Mouse (Mus musculus) adrenal gland, adult (tissue): ENCODE data around the gene Cdhr2.
A peak's percentile ranks its signal among the peaks of the same experiment; 100 is the strongest.

Experiments
- DNase-seq, 2 experiments: peaks; one replicate each; pipeline ENCODE4 v3.0.0; 2022 to 2023; ENCODE audit warnings: low spot score in 1 of 2; ENCODE audit not compliant: inconsistent age in 2 of 2

Cdhr2 gene

DNA sequence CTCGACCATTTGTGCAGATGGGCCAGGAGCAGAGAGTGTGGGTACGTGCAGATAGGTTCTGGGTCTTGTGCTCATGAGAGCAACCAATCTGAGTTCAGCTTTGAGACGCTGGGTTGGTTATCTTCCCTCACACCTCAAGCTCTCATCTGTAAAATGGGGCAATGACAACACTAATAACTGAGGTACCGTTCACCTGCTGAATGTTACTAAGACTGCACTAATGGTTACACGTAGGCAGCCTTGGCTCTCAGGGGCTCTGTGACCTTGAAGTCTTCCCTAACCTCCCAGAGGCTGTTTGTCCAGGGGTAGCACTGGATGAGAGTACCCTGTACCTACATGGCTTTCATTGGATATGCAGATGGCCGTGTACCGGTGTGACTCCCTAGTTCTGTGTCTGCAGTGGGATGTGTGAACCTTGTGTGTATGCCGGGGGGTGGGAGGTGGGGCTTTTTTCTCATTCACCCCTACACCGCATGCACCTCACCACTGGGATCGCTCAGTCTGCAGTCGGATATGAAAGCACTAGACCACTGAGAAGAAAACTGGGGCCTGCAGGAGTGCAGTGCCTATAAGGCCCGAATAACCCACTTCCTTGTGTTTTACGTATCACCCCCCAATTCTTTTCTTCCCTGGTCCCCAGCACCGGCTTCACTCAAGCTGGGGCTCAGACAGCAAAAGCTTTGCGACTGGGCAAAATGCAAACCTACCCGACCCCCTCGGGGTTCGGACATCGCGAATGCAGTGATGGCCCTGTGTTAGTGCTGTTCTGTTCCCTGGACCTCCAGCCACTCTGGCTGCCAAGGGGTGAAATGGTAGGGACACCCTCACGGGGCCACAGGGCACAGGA, 8.3 kb upstream of the Cdhr2 start:
- DNase-seq = peak; percentile 26 to 64

DNA sequence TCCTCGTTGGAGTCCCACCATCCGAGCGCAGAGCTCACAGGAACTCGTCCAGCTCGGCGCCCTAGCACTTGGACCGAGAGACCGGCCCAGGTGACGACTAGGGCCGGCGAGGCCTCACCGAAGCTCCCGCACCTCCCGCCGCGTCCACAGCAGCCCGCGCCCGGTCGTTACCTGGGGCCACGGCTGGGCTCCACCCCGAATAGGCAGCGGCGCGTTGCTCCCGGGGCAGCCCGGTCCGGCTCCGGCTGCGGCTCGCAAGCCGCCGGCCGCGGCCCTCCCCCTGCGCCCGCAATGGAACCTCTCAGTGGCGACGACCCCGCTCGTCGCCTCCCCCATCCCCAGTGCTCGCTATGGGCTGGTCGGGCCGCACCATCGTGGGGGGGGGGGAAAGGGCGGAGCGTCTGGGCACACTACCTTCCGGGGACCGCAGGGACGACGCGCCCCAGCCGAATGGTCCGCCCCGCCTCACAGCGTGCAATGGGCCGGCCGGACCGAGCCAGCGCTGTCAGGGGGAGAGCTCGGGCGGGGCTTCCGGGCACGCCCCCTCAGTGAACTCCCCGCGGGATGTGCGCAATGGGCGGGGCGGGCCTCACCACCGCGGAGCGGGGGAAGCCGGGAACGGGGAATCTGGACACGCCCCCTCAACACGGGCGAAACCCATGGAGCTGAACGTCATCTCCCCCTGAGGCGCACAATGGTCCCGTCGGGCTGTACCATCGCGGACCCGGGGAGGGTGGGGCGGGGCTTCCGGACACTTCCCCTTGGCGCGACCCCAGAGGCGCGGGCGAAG, 7.5 kb upstream of the Cdhr2 start, which contains the start of gene Rnf44:
Gene Rnf44, minus strand, starts transcription at position 350 of the 790 bp plus-strand sequence.
- peak; percentile 100 for DNase-seq

DNA sequence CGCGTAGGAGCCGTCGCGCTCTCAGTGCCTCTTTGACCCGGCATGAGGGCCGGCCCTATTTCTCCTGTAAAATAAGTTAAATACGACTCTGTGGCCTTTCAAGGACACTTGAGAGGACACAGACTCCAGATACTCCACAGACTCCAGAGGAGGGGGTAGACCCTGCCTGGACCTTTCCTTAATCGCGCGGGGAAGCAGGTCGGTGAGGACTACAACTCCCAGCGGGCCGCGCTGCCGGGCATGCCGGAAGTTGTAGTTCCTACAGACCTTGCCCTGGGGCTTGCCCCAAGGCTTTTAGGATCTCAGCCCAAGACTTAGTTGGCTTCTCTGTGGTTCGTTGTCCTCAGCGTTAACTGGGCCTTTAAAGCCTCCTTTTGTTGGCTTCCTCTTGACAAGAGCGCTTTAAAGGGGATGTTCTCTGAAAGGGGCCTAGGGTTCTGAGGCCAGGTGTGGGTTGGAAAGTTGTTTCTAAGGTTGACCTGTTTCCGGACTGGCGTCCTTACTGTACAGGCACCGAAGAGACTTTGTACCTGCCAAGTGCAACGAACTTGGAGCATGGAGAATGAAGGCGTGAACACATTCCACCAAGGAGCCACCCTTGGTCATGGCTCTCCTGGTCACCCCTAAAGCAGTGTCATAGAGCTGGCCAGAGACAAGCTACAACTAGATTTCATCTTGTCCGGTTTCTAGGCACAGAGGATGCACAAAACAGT, 6.8 kb upstream of the Cdhr2 start:
- DNase-seq = peak; percentile 92 to 98

DNA sequence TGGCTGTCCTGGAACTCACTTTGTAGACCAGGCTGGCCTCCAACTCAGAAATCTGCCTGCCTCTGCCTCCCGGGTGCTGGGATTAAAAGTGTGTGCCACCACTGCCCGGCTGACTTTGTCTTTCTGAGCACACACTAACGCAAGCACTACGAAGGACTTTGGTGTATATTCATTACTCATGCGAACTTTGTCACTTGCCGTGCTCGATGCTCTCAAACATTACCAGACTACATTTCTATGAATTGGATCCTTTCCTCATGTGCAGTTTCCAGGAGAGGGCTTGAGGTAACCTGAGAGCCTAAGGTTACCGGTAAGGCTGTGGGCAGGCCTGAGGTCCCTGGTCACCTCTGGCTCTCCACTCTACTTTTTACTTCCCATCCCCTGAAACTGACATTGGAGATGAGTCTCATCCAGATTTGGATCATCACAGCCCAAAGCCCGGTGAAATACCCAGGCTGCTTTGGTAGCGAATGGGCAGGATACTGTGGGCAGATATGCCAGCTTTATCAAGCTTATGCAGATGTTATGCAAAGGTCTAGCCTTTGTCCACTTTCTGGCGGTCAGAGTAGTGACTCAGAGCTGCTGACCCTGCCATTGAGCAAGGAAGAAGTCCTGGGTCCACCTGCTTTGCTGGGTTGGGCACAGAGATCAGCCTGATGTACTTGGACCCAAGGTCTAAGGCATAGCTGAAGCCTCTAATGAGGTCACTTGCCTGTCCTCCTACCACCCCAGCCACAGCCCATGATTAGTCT, 5.6 kb upstream of the Cdhr2 start:
- peak in 1 of 2 experiments; percentile 47 for DNase-seq

DNA sequence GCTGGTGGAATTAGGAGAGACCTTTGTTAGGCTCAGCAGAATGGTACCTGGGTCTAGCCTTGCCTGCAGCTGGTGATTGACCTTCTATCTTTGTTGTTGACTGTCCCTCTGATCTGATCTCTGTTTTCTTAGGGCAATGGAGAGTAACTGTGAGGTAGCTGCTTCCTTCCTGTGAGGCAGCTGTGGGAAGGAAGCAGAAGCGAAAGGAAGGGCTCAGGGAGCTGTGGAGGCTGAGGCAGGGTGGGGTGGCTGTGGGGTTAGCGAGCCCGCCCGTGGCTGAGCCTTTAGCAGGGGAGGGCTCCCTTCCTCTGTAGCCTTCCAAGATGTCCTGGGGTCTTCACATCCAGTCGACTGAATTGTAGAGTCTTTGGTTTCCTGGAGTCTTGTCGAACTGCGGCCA, 1.2 kb downstream of the Cdhr2 start:
- DNase-seq = no peak

DNA sequence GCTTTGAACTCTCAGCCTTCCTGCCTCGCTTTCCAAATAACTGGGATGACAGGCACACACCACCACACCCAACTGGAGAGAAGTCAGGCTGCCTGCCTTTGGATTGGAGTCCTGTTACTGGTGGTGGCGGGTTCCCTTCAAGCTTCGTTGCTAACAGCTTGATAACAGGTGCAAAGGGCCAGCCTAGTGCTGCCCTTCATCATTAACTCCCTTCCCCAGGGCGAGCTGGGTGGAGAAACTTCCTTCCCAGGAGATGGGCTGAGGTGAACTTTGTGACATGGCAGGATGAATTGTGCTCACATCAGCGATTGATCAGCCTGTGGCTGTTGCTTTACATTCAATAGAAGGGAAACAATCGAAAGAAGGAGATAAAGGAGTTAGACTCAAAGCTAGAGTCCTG, 3.6 kb downstream of the Cdhr2 start:
- no peak for DNase-seq

DNA sequence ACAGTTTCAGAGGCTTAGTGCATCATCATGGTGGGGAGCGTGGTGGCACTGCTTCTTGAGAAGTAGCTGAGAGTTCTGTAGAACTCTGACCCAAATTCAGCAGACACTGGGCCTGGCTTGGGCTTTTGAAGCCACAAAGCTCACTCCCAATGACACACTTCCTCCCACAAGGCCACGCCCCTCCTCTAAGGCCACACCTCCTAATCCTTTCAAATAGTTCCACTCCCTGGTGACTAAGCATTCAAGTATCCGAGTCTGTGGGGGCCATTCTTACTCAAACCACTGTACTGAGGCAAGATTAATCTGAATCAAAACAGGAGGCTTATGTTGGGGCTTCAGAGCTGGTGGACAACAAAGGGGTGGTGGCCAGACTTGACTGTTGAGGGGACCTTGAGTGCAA, 9.6 kb downstream of the Cdhr2 start:
- DNase-seq = no peak

DNA sequence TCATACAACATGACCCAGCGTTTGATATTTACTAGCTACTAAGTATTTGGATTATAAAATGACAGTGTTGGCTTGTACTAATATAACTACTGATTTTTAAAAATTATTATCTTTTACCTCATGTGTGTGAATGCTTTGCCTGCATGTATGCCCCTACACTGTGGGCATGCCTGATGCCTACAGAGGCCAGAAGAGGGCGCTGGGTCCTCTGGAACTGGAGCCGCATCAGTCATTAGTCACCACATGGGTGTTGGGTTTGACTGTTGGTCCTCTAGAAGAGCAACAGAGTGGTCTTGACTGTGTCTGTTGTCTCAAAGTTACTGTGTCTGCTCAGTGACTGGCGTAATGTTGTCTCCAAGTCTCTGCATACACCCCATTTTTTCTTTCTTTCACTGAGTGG, 13.1 kb downstream of the Cdhr2 start:
- DNase-seq = no peak

DNA sequence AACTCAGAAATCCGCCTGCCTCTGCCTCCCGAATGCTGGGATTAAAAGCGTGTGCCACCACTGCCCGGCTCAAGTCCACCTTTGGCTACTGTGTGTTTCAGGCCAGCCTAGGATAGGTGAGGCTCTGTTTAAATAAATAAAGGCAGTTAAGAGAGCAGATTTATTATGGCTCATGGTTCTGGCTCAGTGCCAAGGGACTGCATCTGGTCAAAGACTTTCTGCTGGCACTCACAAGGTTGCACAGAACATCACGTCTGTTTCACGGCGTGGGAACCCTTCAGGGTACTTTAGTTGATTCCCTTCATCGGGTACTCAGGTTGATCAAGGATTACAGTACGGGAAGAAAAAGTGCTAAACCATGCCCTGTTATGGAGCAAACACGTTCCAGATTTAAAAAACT, 13.7 kb downstream of the Cdhr2 start:
- DNase-seq = peak in 1 of 2 experiments; percentile 35

DNA sequence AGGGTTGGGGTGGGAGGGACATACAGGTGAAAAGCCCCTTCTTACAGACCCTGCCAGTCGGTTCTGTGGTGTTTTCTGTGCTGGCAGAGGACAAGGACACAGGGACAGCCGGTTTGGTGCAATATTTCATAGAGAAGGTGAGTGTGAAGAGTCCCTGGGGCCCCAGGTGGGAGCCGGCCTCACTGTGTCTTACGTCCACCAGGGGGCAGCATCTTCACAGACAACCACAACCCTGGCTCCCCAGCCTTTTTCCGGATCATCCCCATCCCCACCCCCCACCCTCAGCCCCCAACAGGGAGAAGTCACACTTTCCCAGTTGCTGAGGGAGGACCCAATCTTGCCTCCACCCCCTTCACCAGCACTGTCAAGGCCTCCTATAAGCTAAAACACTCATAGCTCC, 15.7 kb downstream of the Cdhr2 start:
- DNase-seq = peak; percentile 28 to 65

DNA sequence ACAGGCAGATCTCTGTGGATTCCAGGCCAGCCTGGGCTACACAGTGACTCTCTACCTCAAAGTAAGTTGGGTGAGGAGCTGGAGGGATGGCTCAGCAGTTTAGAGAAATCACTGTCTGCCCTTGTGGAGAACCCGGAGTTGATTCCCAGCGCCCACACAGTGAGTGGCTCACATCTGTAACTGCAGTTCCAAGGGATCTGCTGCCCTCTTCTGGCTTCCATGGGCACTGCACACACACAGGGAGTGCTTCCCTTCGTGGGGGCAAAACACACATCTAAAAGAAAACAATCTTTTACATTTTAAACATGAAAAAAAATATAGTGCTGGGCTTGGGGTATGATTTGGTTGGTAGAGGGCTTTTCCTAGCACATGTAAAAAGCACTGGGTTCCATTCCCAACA, 21.9 kb downstream of the Cdhr2 start:
- no peak for DNase-seq

DNA sequence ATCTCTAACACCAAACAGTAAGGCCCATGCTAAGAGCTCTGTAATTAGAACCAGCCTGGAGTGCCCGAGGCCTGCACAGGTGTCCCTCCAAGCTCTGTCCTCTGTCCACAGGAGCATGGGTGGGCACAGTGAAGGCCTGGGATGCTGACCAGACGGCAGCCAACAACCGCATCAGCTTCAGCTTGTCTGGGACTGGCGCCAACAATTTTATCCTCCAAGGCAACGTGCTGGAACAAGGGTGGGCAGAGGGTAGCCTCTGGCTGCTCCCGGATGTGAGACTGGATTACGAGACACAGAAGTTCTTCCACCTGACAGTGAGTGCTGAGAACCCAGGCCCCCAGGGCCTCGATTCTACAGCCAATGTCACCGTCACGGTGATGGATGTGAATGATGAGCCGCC, 24.9 kb downstream of the Cdhr2 start:
- no peak for DNase-seq

DNA sequence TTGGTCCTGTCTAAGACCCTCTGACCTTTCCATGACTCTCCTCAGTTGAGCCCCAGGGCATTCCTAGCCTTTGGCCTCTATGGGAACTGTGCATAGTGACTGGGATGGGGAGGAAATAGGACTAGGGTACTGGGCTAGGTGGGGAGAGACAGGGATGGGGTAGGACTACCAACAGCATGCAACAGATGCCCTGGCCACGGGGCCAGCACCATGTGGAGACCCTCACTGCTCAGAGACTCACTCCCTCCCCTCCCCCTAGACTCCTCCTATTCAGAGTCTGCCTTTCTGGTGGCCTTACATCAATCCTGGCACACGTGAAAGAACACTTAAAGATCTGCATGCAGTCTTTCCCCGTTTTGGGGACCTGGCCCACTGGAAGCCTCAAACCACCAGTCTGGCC, 35.7 kb downstream of the Cdhr2 start:
- no peak for DNase-seq

DNA sequence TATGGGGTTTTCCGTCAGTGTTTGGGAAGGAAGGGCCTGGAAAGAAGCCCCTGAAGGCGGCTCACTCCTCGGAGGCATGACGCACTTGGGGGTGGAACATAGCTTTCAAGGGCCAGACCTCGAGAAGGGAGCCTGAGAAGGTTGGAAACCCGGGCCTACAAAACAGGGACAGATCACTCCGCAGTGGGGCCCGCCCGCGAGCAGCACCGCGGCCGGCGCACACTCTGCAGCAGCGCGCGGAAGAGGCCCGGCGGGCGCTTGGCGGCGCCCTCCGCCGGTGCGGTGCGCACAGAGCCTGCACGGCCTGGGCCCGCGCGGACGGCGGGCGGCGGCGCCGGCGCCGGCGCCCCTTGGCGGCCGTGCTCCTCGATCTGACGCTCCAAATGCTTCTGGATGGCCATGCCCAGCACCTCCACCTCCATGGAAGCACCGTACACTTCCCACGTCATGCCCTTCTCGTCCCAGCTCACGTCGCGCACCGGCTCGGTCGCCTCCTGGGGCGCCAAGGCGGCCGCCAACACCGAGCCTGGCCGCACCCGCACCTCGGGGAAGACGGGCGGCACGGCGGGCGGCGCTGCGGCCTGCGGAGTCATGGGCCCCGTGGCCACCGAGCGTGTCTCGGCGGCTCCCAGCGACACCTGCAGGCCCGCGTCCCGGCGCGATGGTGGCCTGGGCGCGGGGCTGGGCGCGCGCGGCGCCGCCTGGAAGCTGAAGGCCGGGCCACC, 36.4 kb downstream of the Cdhr2 start:
- DNase-seq = peak in 1 of 2 experiments; percentile 47

DNA sequence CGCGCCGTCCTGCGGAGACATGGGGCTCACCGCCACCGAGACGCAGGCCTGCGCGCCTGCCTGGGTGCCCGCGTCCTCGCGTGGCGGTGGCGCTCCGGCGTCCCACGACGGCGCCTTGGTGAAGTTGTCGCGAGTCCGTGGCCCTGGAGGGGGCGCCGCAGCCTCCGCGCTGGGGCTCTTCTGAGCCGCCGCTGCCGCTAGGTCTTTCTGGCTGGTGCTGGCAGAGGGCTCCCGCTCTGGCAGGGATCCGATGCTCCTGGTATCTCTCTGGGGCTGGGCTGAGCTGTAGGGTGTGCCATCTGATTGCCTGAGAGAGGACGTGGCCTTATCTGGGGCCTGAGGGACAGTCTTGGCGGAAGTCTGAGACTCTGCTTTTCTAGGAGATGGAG, 36.9 kb downstream of the Cdhr2 start:
- DNase-seq = no peak

DNA sequence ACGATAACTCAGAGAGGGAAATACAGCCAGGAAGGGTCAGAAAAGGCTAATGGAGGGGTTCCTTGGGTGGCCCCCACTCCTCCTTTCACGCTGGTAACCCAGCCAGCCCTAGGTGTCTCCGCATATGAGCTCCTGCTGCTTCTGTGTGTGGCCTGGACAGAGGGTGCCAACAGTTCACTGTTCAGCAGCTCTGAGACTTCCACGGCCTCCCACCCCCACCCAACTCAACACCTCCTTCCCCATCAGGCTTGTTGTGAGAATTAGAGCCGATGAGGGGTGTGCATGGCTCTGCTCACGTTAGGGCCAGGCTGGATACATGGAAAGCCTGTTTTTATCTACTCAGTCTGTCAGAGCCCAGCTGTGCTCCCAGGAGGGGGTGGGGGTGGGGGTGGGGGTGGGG, 44.8 kb downstream of the Cdhr2 start:
- no peak for DNase-seq

DNA sequence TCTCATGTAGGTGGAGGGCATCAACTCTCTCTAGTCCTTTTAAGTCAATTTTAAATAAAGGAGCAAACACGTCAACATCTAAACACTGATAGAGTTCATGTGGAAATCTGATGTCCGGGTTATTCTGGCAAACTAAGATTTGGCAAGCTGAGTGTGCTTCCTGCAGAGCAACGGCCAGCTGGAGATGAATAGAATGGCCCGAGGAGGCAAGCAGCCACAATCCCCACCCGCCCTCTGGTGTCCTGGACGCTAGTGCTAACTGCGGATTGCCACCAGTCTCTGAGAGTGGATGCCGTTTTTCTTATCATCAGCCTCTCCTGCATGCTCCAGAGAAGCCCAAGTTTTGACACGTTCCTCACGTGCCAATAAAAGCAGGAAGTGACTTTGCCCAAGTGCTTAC, 45.6 kb downstream of the Cdhr2 start:
- DNase-seq = no peak

DNA sequence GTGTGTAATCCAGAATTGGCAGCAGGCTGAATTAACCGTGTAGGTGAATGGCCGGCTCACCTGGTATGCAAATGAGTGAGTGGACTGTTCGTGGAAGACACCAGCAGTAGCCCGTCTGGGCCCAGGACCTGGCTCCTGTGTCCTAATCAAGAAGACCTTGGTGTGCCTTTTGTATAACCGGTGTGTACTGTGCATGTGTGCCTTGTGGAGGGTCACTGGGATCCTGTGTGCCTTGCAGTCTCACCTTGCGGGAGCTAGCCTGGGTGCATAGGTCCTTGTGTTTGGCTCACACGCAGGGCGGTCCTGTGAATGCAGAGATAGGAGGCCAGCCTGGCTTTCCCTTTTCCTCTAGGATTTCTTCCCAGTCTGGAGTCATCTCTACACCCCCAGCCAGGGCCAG, 46.9 kb downstream of the Cdhr2 start:
- DNase-seq = no peak

DNA sequence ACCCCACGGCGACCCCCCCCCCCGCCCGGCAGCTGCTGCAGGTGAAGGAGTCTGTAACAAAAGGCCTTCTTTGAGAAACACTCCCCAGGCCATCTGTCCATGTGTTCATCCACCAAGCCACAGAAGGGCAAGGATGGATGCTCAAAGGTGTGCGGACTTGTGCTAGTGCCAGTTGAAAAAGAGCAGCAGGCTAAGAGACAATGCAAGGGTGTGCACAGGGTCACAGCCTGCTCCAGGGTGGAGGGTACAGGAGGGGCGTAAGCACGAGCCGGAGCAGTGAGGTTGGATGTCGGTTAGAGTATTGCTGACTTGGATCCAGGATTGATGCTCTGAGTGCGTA, 47.4 kb downstream of the Cdhr2 start:
- no peak for DNase-seq

DNA sequence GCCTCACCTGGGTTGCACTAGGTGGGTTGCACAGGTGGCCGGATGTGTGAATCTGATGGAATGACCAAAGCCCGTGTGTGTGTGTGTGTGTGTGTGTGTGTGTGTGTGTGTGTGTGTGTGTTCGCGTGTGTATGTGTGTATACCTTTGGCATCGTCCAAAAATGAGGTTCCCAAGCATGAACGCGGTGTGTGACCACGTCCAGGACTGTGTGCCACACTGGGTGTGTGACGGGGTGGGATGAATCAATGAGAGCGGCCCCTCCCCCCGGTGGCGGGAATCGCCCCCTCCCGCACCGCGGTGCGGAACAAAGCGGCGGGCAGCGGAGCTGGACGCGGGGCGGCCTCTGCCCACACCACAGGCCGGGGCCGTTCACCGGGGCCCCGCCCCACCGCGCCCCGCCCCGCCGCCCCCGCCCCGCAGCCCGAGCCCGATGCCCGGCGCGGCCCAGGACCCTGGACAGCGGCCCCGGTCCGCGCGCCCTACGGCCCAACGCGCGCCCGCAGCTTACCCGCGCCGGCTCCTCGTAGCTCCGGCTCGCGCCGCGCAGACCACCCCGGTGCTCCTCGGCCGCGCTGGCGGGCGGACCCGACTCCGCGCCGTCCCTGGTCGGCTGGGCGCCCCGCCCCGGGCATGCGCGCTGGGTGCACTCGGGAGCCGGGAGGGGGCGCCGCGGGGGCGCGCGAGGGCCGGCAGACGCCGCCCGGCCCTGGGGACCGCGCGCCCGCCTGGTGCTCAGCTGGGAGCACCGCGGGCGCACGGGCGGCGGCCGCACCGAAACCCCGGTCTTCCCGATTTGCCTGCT, 48.0 kb downstream of the Cdhr2 start:
- peak; percentile 48 to 70 for DNase-seq
